Mouse (Mus musculus) megakaryocyte, adult 5-6 weeks (primary cell): ENCODE results near the gene Tnk2. TPM values are rescaled to one million over a fixed set of nuclear protein-coding genes. Genes with fewer than 3 reads are reported as not detected.

Experiments
- ATAC-seq: 2 replicates; pipeline ENCODE4 v1.8.0; 2016; ENCODE audit warnings: mild to moderate bottlenecking, inconsistent platforms; ENCODE audit not compliant: poor library complexity, severe bottlenecking
- total RNA-seq, 2 experiments: library from RNA; stranded (forward) in 1 of 2; stranded (reverse) in 1 of 2; fragments of 153-499, 151-499 nt in 1 of 2; fragments of 221-1000, 200-1000 nt in 1 of 2; gene quantifications; 2 replicates each; pipeline versions ENCODE4 v1.2.3 to v1.2.4; 2015 to 2017

Gene Tnk2
- total RNA-seq, 2 experiments from 2014 or later = 5.5 to 6.4 TPM

- no peak for ATAC-seq
Observed at GRCm38 (mm10) chr16:32672861-32673560, 29.3 kb downstream of the Tnk2 start.

- no peak for ATAC-seq
Observed at GRCm38 (mm10) chr16:32674121-32674740, 30.6 kb downstream of the Tnk2 start.

GRCm38 (mm10) chr16:32677040-32677700, 33.5 kb downstream of the Tnk2 start:
- no peak for ATAC-seq

GRCm38 (mm10) chr16:32677903-32678302, 34.2 kb downstream of the Tnk2 start:
- no peak for ATAC-seq

- ATAC-seq = no peak
Observed at GRCm38 (mm10) chr16:32678812-32679211, 35.1 kb downstream of the Tnk2 start.

- no peak for ATAC-seq
Observed at GRCm38 (mm10) chr16:32679976-32680375, 36.3 kb downstream of the Tnk2 start.

- no peak for ATAC-seq
Observed at GRCm38 (mm10) chr16:32680806-32681205, 37.1 kb downstream of the Tnk2 start.

GRCm38 (mm10) chr16:32682194-32682593, 38.5 kb downstream of the Tnk2 start:
- peak; percentile 73 for ATAC-seq

- ATAC-seq = no peak
Observed at GRCm38 (mm10) chr16:32682841-32683240, 39.2 kb downstream of the Tnk2 start.

GRCm38 (mm10) chr16:32683343-32683742, 39.7 kb downstream of the Tnk2 start:
- 0 out of 2 replicates have a peak, but pooled peaks have one; percentile 50 for ATAC-seq

- ATAC-seq = no peak
Observed at GRCm38 (mm10) chr16:32685405-32685804, 41.7 kb downstream of the Tnk2 start.

GRCm38 (mm10) chr16:32685998-32686397, 42.3 kb downstream of the Tnk2 start:
- no peak for ATAC-seq

GRCm38 (mm10) chr16:32687221-32687620, 43.5 kb downstream of the Tnk2 start:
- no peak for ATAC-seq

GRCm38 (mm10) chr16:32688770-32689169, 45.1 kb downstream of the Tnk2 start:
- ATAC-seq = no peak

- ATAC-seq = peak; percentile 64
Observed at GRCm38 (mm10) chr16:32689501-32689900, 45.8 kb downstream of the Tnk2 start.

GRCm38 (mm10) chr16:32696841-32697464, 53.3 kb downstream of the Tnk2 start:
- peak; percentile 57; the same call in 1 of the 2 replicates for ATAC-seq

GRCm38 (mm10) chr16:32697665-32698446, 54.2 kb downstream of the Tnk2 start:
- ATAC-seq = no peak

GRCm38 (mm10) chr16:32698550-32698949, 54.9 kb downstream of the Tnk2 start:
- ATAC-seq = peak; percentile 71

- ATAC-seq = no peak
Observed at GRCm38 (mm10) chr16:32703312-32703912, 59.7 kb downstream of the Tnk2 start.

GRCm38 (mm10) chr16:32705606-32706005, 61.9 kb downstream of the Tnk2 start:
- ATAC-seq = no peak
